Mouse (Mus musculus) G1E (cell line): ENCODE results near the gene Rufy3.

ENCODE experiments used
- CTCF ChIP-seq: IDR thresholded peaks from 2 replicates; pipeline ENCODE4 v1.5.1; 2012; ENCODE audit warnings: low read depth, low read length, inconsistent platforms, mixed read lengths
- POLR2AphosphoS5 ChIP-seq: IDR thresholded peaks from 2 replicates; pipeline ENCODE4 v1.6.1; 2012; ENCODE audit warnings: low read depth, low read length, inconsistent platforms; ENCODE audit not compliant: insufficient replicate concordance

DNA sequence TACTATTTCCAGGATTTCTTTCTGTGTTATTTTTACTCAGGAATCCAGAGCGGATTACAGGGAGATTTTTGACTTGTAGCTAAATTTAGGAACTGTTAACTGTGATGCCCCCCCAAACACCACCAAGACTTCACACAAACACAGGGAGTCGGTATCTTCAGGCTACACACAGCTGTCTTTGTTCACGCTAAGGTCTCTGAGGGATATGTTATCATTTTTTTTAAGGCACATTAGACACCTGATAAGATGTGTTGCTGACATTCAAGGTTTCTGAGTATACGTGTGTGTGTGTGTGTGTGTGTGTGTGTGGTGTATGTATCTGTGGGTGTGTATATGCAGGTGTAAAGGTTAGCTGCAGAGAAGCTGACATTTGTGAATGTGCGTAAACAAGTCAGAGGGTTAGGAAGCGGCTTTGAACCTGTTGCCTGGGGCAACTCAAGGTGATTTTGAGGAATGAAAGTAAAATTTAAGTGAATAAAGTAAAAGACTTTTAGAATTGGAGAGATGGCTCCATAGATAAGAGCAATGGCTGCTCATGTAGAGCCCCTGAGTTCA lies 121.0 kb downstream of the Rufy3 start:
- TF ChIP-seq CTCF, result no peak
- no peak for TF ChIP-seq POLR2AphosphoS5
